Mouse (Mus musculus) mouse embryonic stem cell (cell line): ENCODE data around the gene Chmp4b.

Experiments used
- in situ Hi-C, 2 experiments: fragments of 300-500 bp; cut with MboI; formaldehyde crosslinking; loops; 1 replicate in 1 of 2; 3 replicates in 1 of 2; pipeline ENCODE4 v1.14.3; 2019 to 2020; ENCODE audit warnings: low sequenced_read_pairs in 2 of 2, low pct_unique_long_range_greater_than_20kb in 1 of 2, mixed read lengths in 1 of 2; ENCODE audit not compliant: unreplicated experiment in 1 of 2

Chmp4b gene

GRCm38 (mm10) chr2:154635826-154636225 lies 15.7 kb upstream of the Chmp4b start:
- in situ Hi-C loops, result no loop called here

- in situ Hi-C loops, result no loop called here
Measured at GRCm38 (mm10) chr2:154638521-154638920, 13.0 kb upstream of the Chmp4b start.

GRCm38 (mm10) chr2:154639115-154639514 lies 12.4 kb upstream of the Chmp4b start:
- in situ Hi-C loops, result no loop called here

GRCm38 (mm10) chr2:154641176-154641575 lies 10.3 kb upstream of the Chmp4b start:
- in situ Hi-C loops, result no loop called here

- in situ Hi-C loops, result no loop called here
Measured at GRCm38 (mm10) chr2:154642005-154642459, 9.5 kb upstream of the Chmp4b start.

- in situ Hi-C loops, result no loop called here
Measured at GRCm38 (mm10) chr2:154642712-154643385, 8.7 kb upstream of the Chmp4b start.

GRCm38 (mm10) chr2:154646634-154647033 lies 4.9 kb upstream of the Chmp4b start:
- in situ Hi-C loops, result no loop called here

- in situ Hi-C loops, result no loop called here
Measured at GRCm38 (mm10) chr2:154648086-154648485, 3.4 kb upstream of the Chmp4b start.

GRCm38 (mm10) chr2:154650404-154650803 lies 1.1 kb upstream of the Chmp4b start:
- in situ Hi-C loops, result no loop called here

- in situ Hi-C loops, result no loop called here
Measured at GRCm38 (mm10) chr2:154654976-154655375, 3.5 kb downstream of the Chmp4b start.

GRCm38 (mm10) chr2:154655878-154656414 lies 4.4 kb downstream of the Chmp4b start:
- in situ Hi-C loops, result no loop called here

- in situ Hi-C loops, result no loop called here
Measured at GRCm38 (mm10) chr2:154656710-154657485, 5.4 kb downstream of the Chmp4b start.

GRCm38 (mm10) chr2:154657486-154658237 lies 6.2 kb downstream of the Chmp4b start:
- in situ Hi-C loops, result no loop called here

GRCm38 (mm10) chr2:154659070-154659469 lies 7.6 kb downstream of the Chmp4b start:
- in situ Hi-C loops, result no loop called here

GRCm38 (mm10) chr2:154659531-154660074 lies 8.1 kb downstream of the Chmp4b start:
- in situ Hi-C loops, result no loop called here

GRCm38 (mm10) chr2:154668680-154669079 lies 17.2 kb downstream of the Chmp4b start:
- in situ Hi-C loops, result no loop called here

- in situ Hi-C loops, result no loop called here
Measured at GRCm38 (mm10) chr2:154670106-154670505, 18.6 kb downstream of the Chmp4b start.

- in situ Hi-C loops, result no loop called here
Measured at GRCm38 (mm10) chr2:154670741-154671140, 19.2 kb downstream of the Chmp4b start.

- in situ Hi-C loops, result no loop called here
Measured at GRCm38 (mm10) chr2:154674008-154674407, 22.5 kb downstream of the Chmp4b start.
